ENCODE assay signal across 8 mouse cellular contexts in genomic region chr13:83531968-83532591, GRCm38 (mm10). TPM values are rescaled to one million over a fixed set of nuclear protein-coding genes. Genes with fewer than 3 reads are reported as not detected.
DNase-seq lines count a peak whose midpoint lies in the region; ATAC-seq lines count a peak whose summit lies in the region.

No protein-coding gene starts in this region.

- intact Hi-C loops in left cerebral cortex, postnatal 36 days (cut with DNase I): loop anchor here (5.0 kb wide), 1 partner anchor 40 kb away; no protein-coding TSS in a partner anchor

- DNase-seq in left cerebral cortex, adult 18-20 months (ENCODE audit: low spot score in 2 of 2): peak; percentile 57 to 63
- DNase-seq in left cerebral cortex, postnatal 36 days (ENCODE audit: low spot score in 2 of 2): no peak
- DNase-seq in brain, adult 2 months (ENCODE audit: low read depth, low spot score): peak; percentile 82
- DNase-seq in heart, embryonic 10.5 days (ENCODE audit: low spot score): no peak
- no peak for DNase-seq in MN1 (ENCODE audit: low spot score)

- H3K27ac ChIP-seq in heart, embryonic 10.5 days: peak overlapping the region; percentile 64
- H3K27ac ChIP-seq in limb, embryonic 13.5 days: peak overlapping the region; percentile 3; the same call in 1 of the 2 replicates
- no peak overlapping the region for H3K27ac ChIP-seq in midbrain, embryonic 16.5 days (ENCODE audit: low read length)

- H3K27me3 ChIP-seq in heart, embryonic 10.5 days (ENCODE audit: insufficient read depth, poor library complexity, severe bottlenecking): no peaks in the 10 kb centered on the region
- H3K27me3 ChIP-seq in limb, embryonic 13.5 days: no peaks in the 10 kb centered on the region
- H3K27me3 ChIP-seq in midbrain, embryonic 16.5 days (ENCODE audit: control insufficient read depth, insufficient read depth, low read depth, low read length): no peaks in the 10 kb centered on the region

- H3K4me2 ChIP-seq in limb, embryonic 13.5 days (replicated peaks): peak overlapping the region; percentile 24; the same call in 1 of the 2 replicates
- H3K4me2 ChIP-seq in midbrain, embryonic 16.5 days (ENCODE audit: low read length): no peak overlapping the region

- H3K9me3 ChIP-seq in heart, embryonic 10.5 days: no peaks in the 10 kb centered on the region
- no peaks in the 10 kb centered on the region for H3K9me3 ChIP-seq in limb, embryonic 13.5 days
- H3K9me3 ChIP-seq in midbrain, embryonic 16.5 days (replicated peaks; ENCODE audit: control insufficient read depth, low read length, poor library complexity, severe bottlenecking): no peaks in the 10 kb centered on the region

- WGBS in heart, embryonic 10.5 days: 34% methylated on average over 8 of the region's 8 CpGs
- WGBS in limb, embryonic 13.5 days: 44% methylated on average over 8 of the region's 8 CpGs
- 57% methylated on average over 8 of the region's 8 CpGs for WGBS in midbrain, embryonic 16.5 days

- H3K4me1 ChIP-seq in heart, embryonic 10.5 days: peaks cover 15% of the 10 kb centered on the region
- 0 out of 2 replicates have a peak, but pooled peaks cover 8% of the 10 kb centered on the region for H3K4me1 ChIP-seq in limb, embryonic 13.5 days
- H3K4me1 ChIP-seq in midbrain, embryonic 16.5 days (ENCODE audit: control insufficient read depth, insufficient read depth, low read length): no peaks in the 10 kb centered on the region

- H3K4me3 ChIP-seq in heart, embryonic 10.5 days: no peak overlapping the region
- H3K4me3 ChIP-seq in limb, embryonic 13.5 days: no peak overlapping the region
- H3K4me3 ChIP-seq in midbrain, embryonic 16.5 days (ENCODE audit: low read depth, low read length): no peak overlapping the region

- no peak overlapping the region for H3K9ac ChIP-seq in limb, embryonic 13.5 days
- no peak overlapping the region for H3K9ac ChIP-seq in midbrain, embryonic 16.5 days (ENCODE audit: low read depth, low read length)

- peak; percentile 76; the same call in 1 of the 2 replicates for ATAC-seq in limb, embryonic 13.5 days (ENCODE audit: low FRiP score, low read depth)
- peak; percentile 49; the same call in 1 of the 2 replicates for ATAC-seq in neutrophil, adult 5-6 weeks (ENCODE audit: extremely low read depth, insufficient number of reproducible peaks, low FRiP score, poor library complexity, severe bottlenecking)
- ATAC-seq in midbrain, embryonic 16.5 days: no peak

- no peaks in the 10 kb centered on the region for H3K36me3 ChIP-seq in heart, embryonic 10.5 days
- H3K36me3 ChIP-seq in limb, embryonic 13.5 days: no peaks in the 10 kb centered on the region
- no peaks in the 10 kb centered on the region for H3K36me3 ChIP-seq in midbrain, embryonic 16.5 days (ENCODE audit: control insufficient read depth, insufficient read depth, low read length)

RNA-seq across cellular contexts. Expression of gene Mef2c, which starts 28.2 kb away (rescaled TPM):
- total RNA-seq in left cerebral cortex, adult 18-20 months (2021): 100 to 1,000 TPM; 551 to 618 TPM
- total RNA-seq in left cerebral cortex, postnatal 36 days (2021): 100 to 1,000 TPM; 620 to 698 TPM
- polyA plus RNA-seq in heart, embryonic 10.5 days (2016; fragmentation: Nextera tagmentation; extraction: Ambion mirVana): 100 and 120 TPM in 2 replicates
- polyA plus RNA-seq in limb, embryonic 13.5 days (2015; fragmentation: Nextera tagmentation; extraction: Ambion mirVana): 128 TPM in 2 replicates
- 517 and 676 TPM in 2 replicates for total RNA-seq in neutrophil, adult 5-6 weeks (2017)
- polyA plus RNA-seq in midbrain, embryonic 16.5 days (2015; fragmentation: Nextera tagmentation; extraction: Ambion mirVana): 35.9 and 41.3 TPM in 2 replicates

Comparison
In these comparisons a context has a peak if more than half of its experiments do, and no peak if none do; other contexts are left out.
1. DNase-seq: peak in left cerebral cortex, adult 18-20 months (2 of 2) and brain, adult 2 months (single experiment); none in left cerebral cortex, postnatal 36 days (0 of 2), heart, embryonic 10.5 days (single experiment) and MN1 (single experiment).